Mouse (Mus musculus): ENCODE measurements around the gene Tulp4. TPM values are rescaled to one million over a fixed set of nuclear protein-coding genes. Genes with fewer than 3 reads are reported as not detected.
A peak's percentile ranks its signal among the peaks of the same experiment; 100 is the strongest.

Gene Tulp4
- total and polyA plus RNA-seq, 2 experiments = 19.9 to 26.6 TPM

DNA sequence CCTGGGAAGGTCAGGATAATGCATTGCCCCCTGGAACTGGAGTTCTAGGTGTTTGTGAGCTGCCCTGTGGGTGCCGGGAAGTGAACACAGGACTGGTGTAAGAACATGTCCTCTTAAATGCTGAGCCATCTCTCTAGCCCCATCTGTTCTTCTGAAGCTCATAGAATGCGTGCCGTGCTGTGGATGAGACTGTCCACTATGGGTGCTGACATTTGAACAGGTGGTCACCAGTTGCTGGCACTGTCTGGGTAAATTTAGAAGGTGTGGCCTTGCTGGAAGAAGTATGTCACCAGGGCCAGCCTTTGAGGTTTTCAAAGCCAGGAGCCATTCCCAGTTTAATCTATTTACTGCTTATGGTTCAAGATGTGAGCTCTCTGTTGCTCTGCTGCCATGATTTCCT, 4.0 kb upstream of the Tulp4 start:
- no peak for DNase-seq (ENCODE audit: extremely low read depth, low read depth, low spot score)
- Histone ChIP-seq H3K27me3 (ENCODE audit: control insufficient read depth, insufficient read depth, low read length) (no peaks in the 10 kb centered on the region), H3K9ac (ENCODE audit: low read depth, low read length) (no peak overlapping the region), H3K4me3 (ENCODE audit: insufficient read depth, low read depth, low read length) (no peak overlapping the region), H3K4me1 (ENCODE audit: control insufficient read depth, insufficient read depth, low read length) (peaks cover 5% of the 10 kb centered on the region; the same call in 1 of the 2 replicates), H3K27ac (replicated peaks; ENCODE audit: insufficient read depth, low read depth, low read length) (no peak overlapping the region), H3K79me2 (ENCODE audit: control insufficient read depth, insufficient read depth, low read length) (peaks cover 5% of the 10 kb centered on the region; the same call in 1 of the 2 replicates), H3K36me3 (ENCODE audit: control insufficient read depth, insufficient read depth, low read length) (no peaks in the 10 kb centered on the region)
- TF ChIP-seq POLR2A (IDR thresholded peaks at IDR 0.05; ENCODE audit: extremely low read depth, insufficient read depth, low read length) (no peak), CTCF (IDR thresholded peaks at IDR 0.05; ENCODE audit: low read depth, low read length) (no peak)
- 93% methylated on average over 3 of the region's 3 CpGs for WGBS

DNA sequence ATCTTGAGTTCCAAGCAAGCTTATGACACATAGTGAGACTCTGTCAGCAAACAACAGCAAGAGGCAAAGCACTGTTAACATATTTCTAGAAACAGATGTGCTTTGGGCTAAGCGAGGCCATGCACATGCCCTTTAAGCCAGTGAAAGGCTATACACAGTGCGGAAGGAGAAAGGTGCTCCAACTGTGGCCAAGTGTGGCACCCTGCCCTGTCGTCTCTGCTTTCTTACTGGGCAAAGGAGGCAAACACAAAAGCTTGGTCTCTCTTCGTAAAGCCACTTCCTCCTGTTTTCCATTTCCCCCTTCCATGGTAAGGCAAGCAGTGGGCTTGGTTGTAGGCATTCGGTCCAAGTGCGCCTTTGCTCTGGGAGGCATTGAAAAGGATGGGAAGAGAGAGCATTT, 2.7 kb upstream of the Tulp4 start:
- no peak overlapping the region for H3K4me3 ChIP-seq (ENCODE audit: insufficient read depth, low read depth, low read length)
- H3K79me2 ChIP-seq (ENCODE audit: control insufficient read depth, insufficient read depth, low read length) = peaks cover 14% of the 10 kb centered on the region; the same call in 1 of the 2 replicates
- no peaks in the 10 kb centered on the region for H3K36me3 ChIP-seq (ENCODE audit: control insufficient read depth, insufficient read depth, low read length)
- no peak for DNase-seq (ENCODE audit: extremely low read depth, low read depth, low spot score)
- H3K27ac ChIP-seq (replicated peaks; ENCODE audit: insufficient read depth, low read depth, low read length) = no peak overlapping the region
- no peak overlapping the region for H3K9ac ChIP-seq (ENCODE audit: low read depth, low read length)
- peaks cover 5% of the 10 kb centered on the region; the same call in 1 of the 2 replicates for H3K4me1 ChIP-seq (ENCODE audit: control insufficient read depth, insufficient read depth, low read length)
- no peaks in the 10 kb centered on the region for H3K27me3 ChIP-seq (ENCODE audit: control insufficient read depth, insufficient read depth, low read length)
- TF ChIP-seq POLR2A (IDR thresholded peaks at IDR 0.05; ENCODE audit: extremely low read depth, insufficient read depth, low read length) = no peak
- no peak for TF ChIP-seq CTCF (IDR thresholded peaks at IDR 0.05; ENCODE audit: low read depth, low read length)
- WGBS = 86% methylated on average over 6 of the region's 6 CpGs

DNA sequence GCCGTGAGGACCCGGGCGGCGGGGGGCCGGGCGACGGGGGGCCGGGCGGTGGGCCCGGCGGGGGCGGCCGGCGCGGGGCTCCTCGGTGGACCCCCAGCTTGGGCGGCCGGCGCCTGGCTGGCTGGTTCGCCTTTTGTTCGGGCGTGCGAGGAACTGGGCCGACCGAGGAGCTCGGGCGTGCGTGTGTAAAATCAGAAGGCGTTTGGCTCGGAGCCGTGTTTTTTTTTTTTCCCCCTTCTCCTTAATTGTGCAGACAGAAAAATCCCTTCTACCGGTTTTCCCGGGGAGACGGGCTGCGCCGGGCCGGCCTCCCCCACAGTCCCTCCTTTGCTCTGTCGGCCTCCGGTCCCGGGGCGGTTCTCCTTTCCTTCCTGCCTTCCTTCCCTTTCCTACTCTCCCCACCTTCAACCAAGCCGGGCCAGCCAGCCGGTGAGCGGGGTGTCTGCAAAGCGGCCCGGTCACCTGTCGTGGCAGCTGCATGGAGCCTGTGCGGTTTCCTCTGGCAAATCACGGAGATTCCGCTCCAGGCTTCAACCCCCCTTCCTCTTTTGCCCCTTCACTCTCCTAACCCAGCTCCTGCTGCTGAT, 871 bp downstream of the Tulp4 start:
- under 1% methylated on average over 48 of the region's 50 CpGs for WGBS
- H3K4me3 ChIP-seq (ENCODE audit: insufficient read depth, low read depth, low read length) = peak overlapping the region; percentile 89
- no peaks in the 10 kb centered on the region for H3K27me3 ChIP-seq (ENCODE audit: control insufficient read depth, insufficient read depth, low read length)
- H3K79me2 ChIP-seq (ENCODE audit: control insufficient read depth, insufficient read depth, low read length) = peaks cover 21% of the 10 kb centered on the region; the same call in 1 of the 2 replicates
- no peak for TF ChIP-seq CTCF (IDR thresholded peaks at IDR 0.05; ENCODE audit: low read depth, low read length)
- no peak for TF ChIP-seq POLR2A (IDR thresholded peaks at IDR 0.05; ENCODE audit: extremely low read depth, insufficient read depth, low read length)
- H3K27ac ChIP-seq (replicated peaks; ENCODE audit: insufficient read depth, low read depth, low read length) = peak overlapping the region; percentile 68
- H3K4me1 ChIP-seq (ENCODE audit: control insufficient read depth, insufficient read depth, low read length) = peaks cover 9% of the 10 kb centered on the region
- H3K9ac ChIP-seq (ENCODE audit: low read depth, low read length) = peak overlapping the region; percentile 93
- H3K36me3 ChIP-seq (ENCODE audit: control insufficient read depth, insufficient read depth, low read length) = no peaks in the 10 kb centered on the region
- peak; percentile 31 for DNase-seq (ENCODE audit: extremely low read depth, low read depth, low spot score)

DNA sequence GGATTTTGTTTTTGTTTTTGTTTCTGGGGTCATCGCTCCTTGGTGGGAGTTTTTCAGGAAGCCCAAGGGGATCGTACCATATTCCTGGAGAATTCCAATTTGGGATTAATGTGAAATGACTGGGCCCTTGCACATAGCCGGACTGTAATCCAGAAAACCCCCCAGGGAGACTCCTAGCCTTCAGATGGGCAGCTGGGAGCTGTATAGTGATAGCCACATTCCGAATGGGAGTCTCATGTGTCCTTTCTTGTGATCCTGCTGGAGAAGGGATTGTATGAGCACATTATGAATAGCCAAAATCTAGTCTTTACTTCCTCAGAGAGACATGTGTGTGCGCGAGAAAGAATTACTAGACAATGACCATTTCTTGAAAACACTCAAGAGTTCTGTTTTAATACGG, 1.9 kb downstream of the Tulp4 start:
- Histone ChIP-seq H3K9ac (ENCODE audit: low read depth, low read length) (no peak overlapping the region; the same call in 1 of the 2 replicates), H3K4me3 (ENCODE audit: insufficient read depth, low read depth, low read length) (no peak overlapping the region)
- DNase-seq (ENCODE audit: extremely low read depth, low read depth, low spot score) = no peak

DNA sequence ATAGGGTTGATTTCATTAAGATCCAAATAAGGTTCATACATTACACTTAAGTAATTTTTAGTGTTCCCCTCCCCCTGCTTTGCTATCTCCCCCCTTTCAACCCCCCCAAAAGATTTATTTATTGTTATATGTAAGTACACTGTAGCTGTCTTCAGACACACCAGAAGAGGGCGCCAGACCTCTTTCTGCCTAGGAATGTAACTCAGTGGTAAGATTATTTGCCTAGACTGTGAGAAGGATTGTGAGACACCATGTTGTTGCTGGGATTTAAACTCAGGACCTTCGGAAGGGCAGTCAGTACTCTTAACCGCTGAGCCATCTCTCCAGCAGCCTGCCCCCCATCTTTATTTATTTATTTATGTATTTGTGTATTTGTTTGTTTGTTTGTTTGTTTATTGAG, 4.7 kb downstream of the Tulp4 start:
- Histone ChIP-seq H3K79me2 (ENCODE audit: control insufficient read depth, insufficient read depth, low read length) (peaks cover 24% of the 10 kb centered on the region; the same call in 1 of the 2 replicates), H3K9ac (ENCODE audit: low read depth, low read length) (no peak overlapping the region), H3K27me3 (ENCODE audit: control insufficient read depth, insufficient read depth, low read length) (no peaks in the 10 kb centered on the region), H3K4me3 (ENCODE audit: insufficient read depth, low read depth, low read length) (no peak overlapping the region), H3K27ac (replicated peaks; ENCODE audit: insufficient read depth, low read depth, low read length) (no peak overlapping the region), H3K4me1 (ENCODE audit: control insufficient read depth, insufficient read depth, low read length) (peaks cover 5% of the 10 kb centered on the region), H3K36me3 (ENCODE audit: control insufficient read depth, insufficient read depth, low read length) (no peaks in the 10 kb centered on the region)
- 82% methylated on average over 3 of the region's 3 CpGs for WGBS
- DNase-seq (ENCODE audit: extremely low read depth, low read depth, low spot score) = no peak
- TF ChIP-seq POLR2A (IDR thresholded peaks at IDR 0.05; ENCODE audit: extremely low read depth, insufficient read depth, low read length) (no peak), CTCF (IDR thresholded peaks at IDR 0.05; ENCODE audit: low read depth, low read length) (no peak)

More for the DNA sequence above, 1.9 kb downstream of the Tulp4 start:
- peaks cover 21% of the 10 kb centered on the region; the same call in 1 of the 2 replicates for H3K79me2 ChIP-seq (ENCODE audit: control insufficient read depth, insufficient read depth, low read length)
- H3K36me3 ChIP-seq (ENCODE audit: control insufficient read depth, insufficient read depth, low read length) = no peaks in the 10 kb centered on the region
- H3K27me3 ChIP-seq (ENCODE audit: control insufficient read depth, insufficient read depth, low read length) = no peaks in the 10 kb centered on the region
- H3K4me1 ChIP-seq (ENCODE audit: control insufficient read depth, insufficient read depth, low read length) = peaks cover 9% of the 10 kb centered on the region
- WGBS = 85% methylated on average over 7 of the region's 7 CpGs
- TF ChIP-seq POLR2A (IDR thresholded peaks at IDR 0.05; ENCODE audit: extremely low read depth, insufficient read depth, low read length) = no peak
- TF ChIP-seq CTCF (IDR thresholded peaks at IDR 0.05; ENCODE audit: low read depth, low read length) = no peak
- H3K27ac ChIP-seq (replicated peaks; ENCODE audit: insufficient read depth, low read depth, low read length) = no peak overlapping the region

DNA sequence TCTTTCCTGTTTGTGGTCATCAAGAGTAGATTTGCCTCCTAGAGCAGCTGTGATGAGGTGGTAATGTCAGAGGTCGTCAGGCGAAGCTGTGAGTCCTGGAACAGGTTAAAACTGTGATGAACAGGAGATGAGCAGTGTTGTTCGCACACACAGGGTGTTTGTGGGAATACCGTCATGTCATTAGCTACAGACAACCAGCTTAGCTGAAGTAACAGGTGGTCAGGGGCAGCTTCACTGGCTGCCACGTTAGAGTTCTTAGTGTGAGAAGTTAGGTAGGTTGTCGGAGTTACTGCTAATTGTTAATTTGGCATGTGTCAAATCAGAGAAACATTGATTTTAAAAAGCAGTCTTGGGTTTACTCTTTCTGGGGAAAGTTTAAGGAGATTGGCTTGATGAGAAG, 7.4 kb downstream of the Tulp4 start:
- WGBS = 94% methylated on average over 6 of the region's 6 CpGs
- no peak overlapping the region for H3K27ac ChIP-seq (replicated peaks; ENCODE audit: insufficient read depth, low read depth, low read length)
- no peak overlapping the region for H3K9ac ChIP-seq (ENCODE audit: low read depth, low read length)
- H3K4me1 ChIP-seq (ENCODE audit: control insufficient read depth, insufficient read depth, low read length) = peaks cover 16% of the 10 kb centered on the region
- H3K36me3 ChIP-seq (ENCODE audit: control insufficient read depth, insufficient read depth, low read length) = no peaks in the 10 kb centered on the region
- DNase-seq (ENCODE audit: extremely low read depth, low read depth, low spot score) = no peak
- no peak overlapping the region for H3K4me3 ChIP-seq (ENCODE audit: insufficient read depth, low read depth, low read length)
- H3K79me2 ChIP-seq (ENCODE audit: control insufficient read depth, insufficient read depth, low read length) = peaks cover 16% of the 10 kb centered on the region
- TF ChIP-seq POLR2A (IDR thresholded peaks at IDR 0.05; ENCODE audit: extremely low read depth, insufficient read depth, low read length) (no peak), CTCF (IDR thresholded peaks at IDR 0.05; ENCODE audit: low read depth, low read length) (no peak)
- H3K27me3 ChIP-seq (ENCODE audit: control insufficient read depth, insufficient read depth, low read length) = no peaks in the 10 kb centered on the region

Measured in liver, adult 2 months (tissue).